Mouse (Mus musculus) mouse trophoblast stem cell (cell line): Measurements from ENCODE around the gene Sbno2.

Source experiments
- in situ Hi-C, 2 experiments: fragments of 300-500 bp; cut with MseI, MboI; formaldehyde crosslinking; loops; 2 replicates in 1 of 2; 3 replicates in 1 of 2; pipeline ENCODE4 v1.15.1; 2025

The Sbno2 gene

DNA sequence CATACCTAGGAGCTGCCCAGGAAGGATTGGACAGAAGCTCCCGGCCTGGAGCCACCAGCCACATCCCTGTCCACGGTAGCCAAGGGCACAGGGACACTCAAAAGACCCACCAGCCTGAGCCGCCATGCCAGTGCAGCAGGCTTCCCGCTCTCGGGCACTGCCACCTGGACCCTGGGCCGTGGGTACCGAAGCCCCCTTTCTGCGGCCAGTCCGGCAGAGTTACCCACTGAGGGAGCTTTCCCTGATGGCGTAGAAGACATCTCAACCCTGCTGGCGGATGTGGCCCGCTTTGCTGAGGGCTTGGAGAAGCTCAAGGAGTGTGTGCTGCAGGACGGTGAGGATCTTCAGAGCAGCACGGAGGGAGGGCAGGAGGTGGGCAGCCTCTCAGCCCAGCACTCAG, 87.6 kb downstream of the Sbno2 start:
- in situ Hi-C loops: no loop called here

DNA sequence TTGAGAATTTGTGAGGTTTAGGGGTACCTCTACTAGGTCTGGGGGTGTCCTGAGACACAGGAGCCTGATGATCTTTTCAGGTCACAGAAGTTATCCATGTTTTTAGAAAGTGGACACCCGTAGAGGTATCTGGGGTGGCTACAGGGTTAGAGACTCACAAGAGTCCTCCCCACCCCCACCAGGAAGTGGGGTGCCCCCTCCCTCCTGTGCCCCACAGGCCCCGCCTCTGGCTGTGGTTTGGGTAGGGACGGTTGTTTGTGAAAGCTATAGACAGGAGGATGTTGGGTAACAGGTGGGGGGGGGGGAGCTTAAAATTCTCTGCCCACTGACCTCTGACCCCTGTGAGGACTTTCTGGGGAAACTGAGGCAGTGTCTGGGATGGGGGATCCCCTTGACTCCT, 88.0 kb downstream of the Sbno2 start:
- in situ Hi-C loops: no loop called here

DNA sequence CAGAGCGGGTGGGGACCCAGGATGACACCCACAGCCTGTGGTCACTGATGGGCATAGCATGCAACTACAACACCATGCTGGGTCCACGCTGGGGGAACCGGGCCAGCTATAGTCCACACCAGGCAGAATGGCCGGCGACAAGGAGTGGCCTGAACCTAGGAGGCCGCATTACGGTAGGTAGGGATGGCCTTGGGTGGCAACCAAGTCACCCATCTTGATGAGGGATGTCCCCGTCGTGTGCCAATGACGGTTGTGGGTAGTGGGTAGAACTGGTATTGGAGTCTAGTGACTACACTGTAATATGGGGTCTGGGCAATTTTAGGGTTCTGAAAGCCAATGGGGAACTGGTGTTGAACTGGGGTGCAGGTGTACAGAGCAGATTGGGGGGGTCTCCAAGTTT, 88.4 kb downstream of the Sbno2 start:
- in situ Hi-C loops: no loop called here

DNA sequence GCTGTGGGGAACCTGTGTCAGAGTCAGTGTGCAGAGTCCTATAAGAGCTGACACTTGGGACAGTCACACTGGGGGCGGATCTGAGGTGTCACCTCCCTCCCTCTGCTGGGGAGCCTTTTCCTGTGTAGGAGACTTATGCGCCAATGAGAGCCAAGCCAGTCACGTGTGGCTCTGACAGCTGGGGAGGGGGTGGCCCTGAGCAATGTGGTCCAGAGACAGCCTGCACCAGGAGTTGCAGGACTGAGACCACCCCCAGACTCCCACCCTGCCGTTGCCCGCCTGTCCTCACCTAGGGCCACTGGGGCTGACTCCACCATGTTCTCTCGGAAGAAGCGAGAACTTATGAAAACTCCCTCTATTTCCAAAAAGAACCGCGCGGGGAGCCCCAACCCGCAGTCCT, 88.9 kb downstream of the Sbno2 start, which contains the start of gene Arhgap45:
TSS of gene Arhgap45 (plus strand) at position 143 of the 400 bp plus-strand sequence.
- in situ Hi-C loops: no loop called here

DNA sequence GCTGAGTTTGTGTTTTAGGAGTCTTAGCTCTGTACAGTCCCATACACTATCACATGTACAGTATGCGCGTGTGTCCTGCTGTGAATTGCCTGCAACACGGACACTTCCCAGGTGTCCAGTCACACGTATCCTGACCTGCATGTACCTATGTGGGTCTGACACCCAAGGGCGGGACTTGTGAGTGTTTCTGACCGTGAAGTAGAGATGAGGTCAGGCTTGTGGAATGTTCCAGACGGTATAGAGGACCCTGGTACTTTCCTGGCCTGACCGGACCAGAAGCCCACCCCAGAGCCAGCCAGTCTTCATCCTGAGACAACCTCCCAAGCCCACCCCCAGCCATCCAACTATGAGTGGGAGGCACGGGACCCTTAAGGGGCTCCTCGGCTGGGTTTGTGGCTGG, 89.8 kb downstream of the Sbno2 start:
- in situ Hi-C loops: no loop called here

DNA sequence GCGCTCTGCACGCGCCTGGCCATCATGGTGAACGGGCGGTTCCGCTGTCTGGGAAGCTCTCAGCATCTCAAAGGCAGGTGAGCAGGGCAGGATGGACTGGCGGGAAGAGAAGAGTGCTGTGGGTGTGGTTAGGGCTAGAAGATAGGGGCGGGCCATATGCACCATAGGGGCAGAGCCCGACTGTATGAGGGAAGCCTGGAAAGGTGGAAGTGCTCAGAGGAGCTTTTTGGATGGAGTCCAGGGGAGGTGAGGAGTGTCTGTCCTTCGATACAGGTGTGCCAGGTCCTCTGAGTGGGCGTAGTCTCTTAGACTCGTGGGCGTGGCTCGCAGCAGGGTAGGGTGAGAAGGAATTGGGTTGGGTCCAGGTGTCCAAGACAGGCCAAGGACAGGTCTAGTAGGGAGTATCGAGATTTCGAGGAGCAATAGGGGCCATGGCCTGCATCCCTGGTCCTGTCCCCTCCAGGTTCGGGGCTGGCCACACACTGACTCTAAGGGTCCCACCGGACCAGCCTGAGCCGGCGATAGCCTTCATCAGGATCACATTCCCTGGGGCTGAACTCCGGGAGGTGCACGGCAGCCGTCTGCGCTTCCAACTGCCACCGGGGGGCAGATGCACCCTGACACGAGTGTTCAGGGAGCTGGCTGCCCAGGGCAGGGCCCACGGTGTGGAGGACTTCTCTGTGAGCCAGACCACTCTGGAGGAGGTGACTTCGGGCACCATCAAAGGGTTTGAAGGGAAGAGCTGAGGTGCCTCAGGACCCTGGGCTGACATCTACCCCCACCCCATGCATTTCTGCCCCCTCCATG, 90.7 kb downstream of the Sbno2 start:
- in situ Hi-C loops: no loop called here

DNA sequence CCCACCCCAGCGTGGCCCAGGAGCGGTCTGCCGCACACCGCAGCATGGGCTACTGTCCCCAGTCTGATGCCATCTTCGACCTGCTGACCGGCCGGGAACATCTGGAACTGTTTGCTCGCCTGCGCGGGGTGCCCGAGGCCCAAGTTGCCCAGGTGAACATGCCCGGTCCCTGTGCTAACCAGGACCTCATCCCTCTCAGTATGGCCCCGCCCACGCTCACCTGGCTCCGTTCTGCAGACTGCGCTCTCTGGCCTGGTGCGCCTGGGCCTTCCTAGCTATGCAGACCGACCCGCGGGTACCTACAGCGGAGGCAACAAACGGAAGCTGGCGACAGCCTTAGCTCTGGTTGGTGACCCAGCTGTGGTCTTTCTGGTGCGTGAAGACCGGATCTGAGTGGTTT, 91.8 kb downstream of the Sbno2 start:
- in situ Hi-C loops: no loop called here

DNA sequence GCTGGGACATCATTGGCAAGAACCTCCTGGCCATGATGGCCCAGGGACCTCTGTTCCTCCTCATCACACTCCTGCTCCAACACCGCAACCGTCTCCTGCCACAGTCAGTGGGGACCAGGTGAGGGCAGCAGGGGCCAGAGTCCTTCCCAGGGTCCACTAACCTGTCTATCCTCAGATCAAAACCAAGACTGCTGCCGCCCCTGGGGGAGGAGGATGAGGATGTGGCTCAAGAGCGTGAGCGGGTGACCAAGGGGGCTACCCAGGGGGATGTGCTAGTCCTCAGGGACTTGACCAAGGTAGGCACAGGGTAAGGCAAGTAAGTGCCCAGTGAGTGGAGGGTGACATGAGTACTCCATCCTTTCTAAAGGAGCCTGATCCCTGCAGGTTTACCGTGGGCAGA, 93.6 kb downstream of the Sbno2 start:
- in situ Hi-C loops: no loop called here
